Mouse (Mus musculus) midbrain, embryonic 14.5 days (tissue): ENCODE data around the gene Rnf123. TPM values are rescaled to one million over a fixed set of nuclear protein-coding genes. Genes with fewer than 3 reads are reported as not detected.

Source experiments
- ATAC-seq: fragments of 200-750 bp; cut with Nextera tagmentation; 2 replicates; pipeline ENCODE4 v1.8.0; 2017; ENCODE audit warnings: moderate number of reproducible peaks, moderate library complexity; ENCODE audit not compliant: low FRiP score, low TSS enrichment
- DNase-seq: peaks from one replicate; pipeline ENCODE4 v3.0.0-alpha.2; 2015
- H3K27ac ChIP-seq: fragments of 300-500 bp; sonication (generic); replicated peaks from 2 replicates; pipeline ENCODE4 v1.5.1; 2014; ENCODE audit warnings: mild to moderate bottlenecking, low read depth, low read length, moderate library complexity
- H3K27me3 ChIP-seq: fragments of 300-500 bp; sonication (generic); 2 replicates; pipeline ENCODE4 v1.6.1; 2014; ENCODE audit warnings: low read length, control low read depth, mixed read lengths; ENCODE audit not compliant: control insufficient read depth, insufficient read depth
- H3K36me3 ChIP-seq: fragments of 300-500 bp; sonication (generic); 2 replicates; pipeline ENCODE4 v1.6.1; 2014; ENCODE audit warnings: low read length, control low read depth; ENCODE audit not compliant: control insufficient read depth, insufficient read depth
- H3K4me1 ChIP-seq: fragments of 300-500 bp; sonication (generic); 2 replicates; pipeline ENCODE4 v1.6.1; 2014; ENCODE audit warnings: mild to moderate bottlenecking, antibody characterized with exemption, low read length, control low read depth; ENCODE audit not compliant: control insufficient read depth, insufficient read depth
- H3K4me2 ChIP-seq: fragments of 300-500 bp; sonication (generic); 2 replicates; pipeline ENCODE4 v1.6.1; 2014; ENCODE audit warnings: mild to moderate bottlenecking, low read length, moderate library complexity
- H3K4me3 ChIP-seq: fragments of 300-500 bp; sonication (generic); replicated peaks from 2 replicates; pipeline ENCODE4 v1.5.1; 2014; ENCODE audit warnings: low read depth, low read length
- H3K9ac ChIP-seq: fragments of 300-500 bp; sonication (generic); replicated peaks from 2 replicates; pipeline ENCODE4 v1.6.1; 2014; ENCODE audit warnings: mild to moderate bottlenecking, low read length, moderate library complexity
- H3K9me3 ChIP-seq: fragments of 300-500 bp; sonication (generic); 2 replicates; pipeline ENCODE4 v1.6.1; 2016; ENCODE audit warnings: low read length, control low read depth, mixed read lengths; ENCODE audit not compliant: control insufficient read depth
- WGBS: fragments of 180-500 bp; shearing (Covaris S2); extraction: QIAGEN DNeasy Blood & Tissue Kit; methylation state at CpG from one replicate; pipeline ENCODE4 v1.1.7; 2014; 5-methylcytosine and 5-hydroxymethylcytosine counted together
- polyA plus RNA-seq: library from polyadenylated mRNA; unstranded; fragments of >200 nt; fragmentation: Nextera tagmentation; extraction: Ambion mirVana; gene quantifications from 2 replicates; pipeline ENCODE4 v1.2.1, GENCODE M21; 2014

The Rnf123 gene
- polyA plus RNA-seq, 1 experiment from 2014 or later, result 54.8 TPM

DNA sequence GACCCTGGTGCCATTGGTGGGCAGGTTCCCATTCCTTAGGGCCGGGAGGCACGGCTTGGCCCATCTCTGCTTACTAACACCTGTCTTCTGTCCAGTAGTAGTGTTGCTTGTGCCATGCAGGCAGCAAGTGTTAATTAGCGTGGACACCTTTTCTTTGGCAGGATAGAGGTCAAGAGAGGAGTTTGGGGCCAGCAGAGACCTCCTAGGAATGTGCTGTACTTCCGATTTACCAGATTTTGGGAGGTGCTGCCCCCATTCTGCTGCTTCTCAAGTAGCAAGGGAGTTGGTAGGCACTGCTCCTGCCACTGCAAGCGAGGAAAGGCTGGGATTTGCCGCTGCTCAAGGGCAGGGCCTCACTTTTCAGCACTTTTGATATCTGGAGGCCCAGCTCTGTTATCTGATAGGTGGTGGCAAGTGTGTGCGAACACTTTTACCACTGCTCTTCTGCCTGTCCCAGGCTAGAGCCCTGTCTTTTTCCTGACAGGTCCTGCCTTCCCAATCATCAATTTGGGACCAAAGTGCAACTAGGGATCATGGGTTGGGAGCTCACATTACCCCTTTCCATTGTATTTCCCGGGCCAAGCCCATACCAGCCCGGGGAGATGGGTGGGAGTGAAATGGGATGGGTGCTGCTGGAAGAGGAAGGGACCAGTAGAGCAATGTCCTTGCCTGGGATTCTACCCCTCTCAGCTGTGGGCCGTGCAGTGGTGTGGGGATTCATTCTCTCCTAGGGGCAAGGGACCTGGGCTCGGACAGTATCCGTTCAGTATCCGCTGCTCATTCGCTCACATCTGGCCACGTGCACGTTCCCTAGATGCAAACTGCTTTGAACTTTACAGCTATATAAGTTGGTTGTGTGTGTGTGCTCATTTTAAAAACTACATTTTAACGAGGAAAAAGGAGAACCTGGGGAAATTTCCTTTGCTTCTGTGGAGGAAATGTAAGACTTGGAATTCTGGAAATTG lies 35.3 kb downstream of the Rnf123 start:
- Histone ChIP-seq H3K4me1 (0 out of 2 replicates have a peak, but pooled peaks cover 8% of the 10 kb centered on the region), H3K27me3 (no peaks in the 10 kb centered on the region), H3K36me3 (peaks cover 62% of the 10 kb centered on the region), H3K4me2 (peak overlapping the region; percentile 95), H3K4me3 (peak overlapping the region; percentile 62), H3K9me3 (no peaks in the 10 kb centered on the region), H3K9ac (peak overlapping the region; percentile 68; the same call in 1 of the 2 replicates), H3K27ac (peak overlapping the region; percentile 77)
- DNase-seq (no peak), ATAC-seq (no peak)
- 50% methylated on average over 17 of the region's 17 CpGs for WGBS

DNA sequence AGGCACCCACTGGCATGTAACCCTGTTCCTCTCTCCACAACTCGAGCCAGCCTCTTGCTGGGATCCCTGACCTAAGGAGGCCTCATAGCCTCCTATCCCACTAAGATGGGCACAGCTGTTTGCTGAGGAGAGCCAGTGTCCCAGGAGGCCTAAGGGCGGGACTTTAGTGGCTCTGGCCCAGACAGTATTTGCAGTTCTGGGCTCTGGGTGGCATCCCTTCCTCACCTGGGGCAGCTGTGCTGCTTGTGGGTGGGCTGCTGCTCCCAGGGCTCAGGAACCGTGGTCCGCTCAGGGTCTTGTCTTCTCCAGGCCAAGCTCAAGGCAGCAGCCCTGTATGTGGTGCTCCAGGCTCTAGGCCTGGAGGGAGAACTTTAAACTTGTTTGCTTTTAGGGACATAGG lies 36.6 kb downstream of the Rnf123 start:
- DNase-seq, result no peak

DNA sequence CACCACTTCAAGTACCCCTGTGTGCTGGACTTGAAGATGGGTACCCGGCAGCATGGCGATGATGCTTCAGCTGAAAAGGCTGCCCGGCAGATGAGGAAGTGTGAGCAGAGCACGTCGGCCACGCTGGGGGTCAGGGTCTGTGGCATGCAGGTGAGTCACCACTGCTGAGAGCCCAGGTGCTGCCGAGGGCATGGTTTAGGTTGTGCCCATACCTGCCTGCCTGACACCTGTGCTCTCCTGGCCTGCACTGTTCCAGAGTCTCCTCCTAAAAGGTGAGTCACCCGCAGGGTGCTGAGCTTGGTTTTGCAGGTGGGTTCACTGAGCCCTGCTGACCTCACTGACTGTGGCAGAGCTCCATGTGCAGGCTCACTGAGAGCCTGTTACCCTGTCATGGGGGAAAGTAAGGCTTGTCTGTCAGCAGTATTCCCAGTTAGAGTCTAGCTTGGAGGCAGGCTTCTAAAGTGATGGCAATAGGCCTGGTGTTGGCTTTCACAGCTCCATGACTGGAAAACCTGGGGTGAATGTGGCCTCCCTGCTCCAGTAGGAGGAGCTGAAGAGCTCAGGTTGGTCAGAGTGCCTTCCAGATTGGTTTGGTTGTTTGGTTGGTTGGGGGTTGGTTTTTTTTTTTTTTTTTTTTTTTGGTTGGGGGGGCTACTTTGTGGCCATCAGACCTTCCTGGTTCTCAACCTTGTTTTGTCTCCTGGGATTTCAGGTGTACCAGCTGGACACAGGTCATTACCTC lies 38.2 kb downstream of the Rnf123 start:
- H3K4me1 ChIP-seq, result 0 out of 2 replicates have a peak, but pooled peaks cover 8% of the 10 kb centered on the region
- ATAC-seq (no peak), DNase-seq (no peak)
- no peak overlapping the region for H3K27ac ChIP-seq
- no peaks in the 10 kb centered on the region for H3K27me3 ChIP-seq
- no peak overlapping the region for H3K9ac ChIP-seq
- H3K4me3 ChIP-seq, result no peak overlapping the region
- peaks cover 66% of the 10 kb centered on the region for H3K36me3 ChIP-seq
- no peaks in the 10 kb centered on the region for H3K9me3 ChIP-seq
- 97% methylated on average over 8 of the region's 8 CpGs for WGBS
- no peak overlapping the region for H3K4me2 ChIP-seq

More for the DNA sequence above, 36.6 kb downstream of the Rnf123 start:
- Histone ChIP-seq H3K4me3 (no peak overlapping the region), H3K9me3 (no peaks in the 10 kb centered on the region), H3K36me3 (peaks cover 66% of the 10 kb centered on the region), H3K4me2 (no peak overlapping the region), H3K4me1 (0 out of 2 replicates have a peak, but pooled peaks cover 8% of the 10 kb centered on the region), H3K9ac (no peak overlapping the region), H3K27me3 (no peaks in the 10 kb centered on the region), H3K27ac (no peak overlapping the region)
- no peak for ATAC-seq
- WGBS, result 87% methylated on average over 4 of the region's 4 CpGs

DNA sequence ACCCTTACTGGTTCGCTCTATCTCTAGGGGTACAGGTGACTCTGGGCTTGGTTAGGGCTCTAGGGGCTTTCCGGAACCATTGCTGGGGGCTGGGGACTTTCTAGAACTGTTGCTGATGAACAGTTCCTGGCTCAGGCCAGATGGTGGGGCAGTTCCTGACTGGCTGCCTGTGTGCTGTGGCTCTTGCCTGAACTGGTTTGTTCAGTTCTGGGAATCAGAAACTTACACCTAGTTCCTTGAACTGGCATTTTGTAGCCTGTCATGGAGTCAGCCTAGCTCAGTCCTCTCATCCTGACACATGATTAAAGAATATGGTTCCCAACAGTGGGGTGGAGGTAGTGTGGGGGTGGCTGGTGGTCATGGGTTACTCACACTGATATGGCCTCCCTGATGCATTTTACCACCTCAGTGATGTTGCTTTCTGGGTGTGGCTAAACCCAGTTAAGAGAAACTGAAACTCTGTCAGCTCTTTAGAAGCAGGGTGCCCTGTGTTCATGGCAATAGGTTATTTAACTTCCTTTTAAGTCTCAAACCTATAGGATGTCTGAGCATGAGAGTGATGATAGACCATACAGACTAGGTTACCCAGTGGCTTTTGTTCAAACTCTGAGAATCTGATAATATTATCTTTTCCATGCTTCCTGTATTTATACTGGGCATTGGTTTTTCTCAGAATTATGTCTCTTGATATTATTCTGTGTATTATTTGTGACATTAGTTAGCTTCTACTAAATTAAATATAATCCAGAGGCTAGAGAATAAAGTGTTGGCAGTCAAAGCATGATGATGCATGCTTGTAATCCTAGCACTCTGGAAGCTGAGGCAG lies 47.6 kb downstream of the Rnf123 start:
- WGBS, result 90% methylated on average over 2 of the region's 2 CpGs
- H3K27ac ChIP-seq, result no peak overlapping the region
- peaks cover 63% of the 10 kb centered on the region for H3K36me3 ChIP-seq
- no peak overlapping the region for H3K4me3 ChIP-seq
- DNase-seq (no peak), ATAC-seq (no peak)
- H3K4me2 ChIP-seq, result no peak overlapping the region
- no peaks in the 10 kb centered on the region for H3K27me3 ChIP-seq
- no peaks in the 10 kb centered on the region for H3K4me1 ChIP-seq
- H3K9me3 ChIP-seq, result no peaks in the 10 kb centered on the region
- H3K9ac ChIP-seq, result no peak overlapping the region

DNA sequence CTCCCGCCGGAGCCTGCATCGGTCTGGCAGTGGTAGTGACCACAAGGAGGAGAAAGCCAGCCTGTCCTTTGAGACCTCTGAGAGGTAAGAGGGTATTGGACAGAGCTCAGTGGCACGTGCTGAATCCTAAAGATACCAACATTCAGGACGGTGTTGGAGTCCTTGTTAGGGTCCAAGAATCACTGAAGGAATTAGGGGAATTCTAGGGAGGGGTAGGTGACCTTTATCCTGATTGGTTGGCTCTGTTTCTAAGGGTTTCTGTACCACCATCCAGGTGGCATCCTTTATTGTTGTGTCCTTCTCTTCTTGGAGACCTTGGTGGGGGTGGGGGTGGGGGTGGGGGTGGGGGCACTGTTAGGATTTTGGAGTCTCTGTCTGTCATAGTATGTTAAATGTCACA lies 51.0 kb downstream of the Rnf123 start:
- H3K9ac ChIP-seq, result no peak overlapping the region
- H3K4me1 ChIP-seq, result no peaks in the 10 kb centered on the region
- 94% methylated on average over 5 of the region's 5 CpGs for WGBS
- peaks cover 55% of the 10 kb centered on the region for H3K36me3 ChIP-seq
- H3K27me3 ChIP-seq, result no peaks in the 10 kb centered on the region
- no peak overlapping the region for H3K27ac ChIP-seq
- no peaks in the 10 kb centered on the region for H3K9me3 ChIP-seq
- no peak overlapping the region for H3K4me3 ChIP-seq
- DNase-seq (no peak), ATAC-seq (no peak)
- no peak overlapping the region for H3K4me2 ChIP-seq

DNA sequence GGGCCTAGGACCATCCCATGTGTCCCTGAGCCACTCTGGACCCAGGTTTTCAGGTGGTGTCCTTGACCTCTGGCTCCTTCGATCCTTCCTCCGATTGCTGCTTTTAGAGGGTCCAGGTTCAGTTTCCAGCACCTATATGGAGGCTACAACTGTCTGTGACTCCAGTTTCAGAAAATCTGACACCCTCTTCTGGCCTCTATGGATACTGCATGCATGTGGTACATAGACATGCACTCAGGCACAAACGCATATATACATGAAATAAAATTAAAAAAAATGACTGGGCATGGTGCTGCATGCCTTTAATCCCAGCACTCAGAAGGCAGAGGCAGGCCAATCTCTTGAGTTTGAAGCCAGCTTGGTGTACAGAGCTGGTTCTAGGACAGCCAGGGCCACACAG lies 55.3 kb downstream of the Rnf123 start:
- peaks cover 51% of the 10 kb centered on the region for H3K36me3 ChIP-seq
- no peak overlapping the region for H3K27ac ChIP-seq

DNA sequence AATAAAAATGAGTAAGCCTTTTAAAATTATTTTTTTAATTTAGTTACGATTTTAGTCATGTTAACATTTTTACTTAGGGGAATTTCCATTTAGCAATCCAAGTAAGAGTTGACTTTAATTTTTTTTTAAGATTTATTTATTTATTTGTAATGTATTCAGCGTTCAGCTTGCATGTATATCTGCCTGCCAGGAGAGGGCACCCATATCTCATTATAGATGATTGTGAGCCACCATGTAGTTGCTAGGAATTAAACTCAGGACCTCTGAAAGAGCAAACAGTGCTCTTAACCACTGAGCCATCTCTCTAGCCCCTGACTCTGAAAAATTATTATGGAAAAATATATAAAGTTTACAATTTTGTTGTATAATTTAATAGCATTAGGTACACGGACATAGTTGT lies 56.6 kb downstream of the Rnf123 start:
- no peaks in the 10 kb centered on the region for H3K4me1 ChIP-seq
- DNase-seq, result no peak
- no peaks in the 10 kb centered on the region for H3K27me3 ChIP-seq
- H3K27ac ChIP-seq, result no peak overlapping the region
- 91% methylated on average over 3 of the region's 3 CpGs for WGBS
- H3K36me3 ChIP-seq, result peaks cover 43% of the 10 kb centered on the region
- H3K9me3 ChIP-seq, result no peaks in the 10 kb centered on the region
- H3K4me2 ChIP-seq, result no peak overlapping the region
- ATAC-seq, result no peak
- no peak overlapping the region for H3K4me3 ChIP-seq
- no peak overlapping the region for H3K9ac ChIP-seq

More for the DNA sequence above, 55.3 kb downstream of the Rnf123 start:
- Histone ChIP-seq H3K4me3 (no peak overlapping the region), H3K9me3 (no peaks in the 10 kb centered on the region), H3K4me1 (no peaks in the 10 kb centered on the region), H3K4me2 (no peak overlapping the region), H3K27me3 (no peaks in the 10 kb centered on the region), H3K9ac (no peak overlapping the region)
- DNase-seq (no peak), ATAC-seq (no peak)
- WGBS, result 99% methylated on average over 3 of the region's 3 CpGs

DNA sequence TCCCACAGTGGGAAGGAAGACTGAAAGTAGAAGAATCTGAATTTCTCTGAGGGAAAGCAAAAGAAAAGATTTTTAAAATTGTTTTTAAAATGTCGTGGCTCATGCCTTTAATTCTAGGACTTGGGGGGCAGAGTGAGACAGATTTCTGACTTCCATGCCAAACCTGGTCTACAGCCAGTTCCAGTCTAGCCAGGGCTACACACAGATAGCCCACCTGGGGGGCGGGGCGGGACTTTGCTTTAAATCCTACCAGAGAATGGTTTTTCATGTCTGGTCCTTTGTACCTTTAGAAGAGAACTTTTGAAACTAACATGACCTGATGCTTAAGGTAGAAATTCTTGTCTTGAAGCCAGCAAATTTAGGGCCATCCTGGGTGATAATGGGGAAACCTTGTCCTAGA lies 59.9 kb downstream of the Rnf123 start:
- Histone ChIP-seq H3K9me3 (no peaks in the 10 kb centered on the region), H3K27me3 (no peaks in the 10 kb centered on the region), H3K4me1 (no peaks in the 10 kb centered on the region), H3K4me2 (no peak overlapping the region), H3K4me3 (no peak overlapping the region), H3K27ac (no peak overlapping the region), H3K9ac (no peak overlapping the region), H3K36me3 (peaks cover 38% of the 10 kb centered on the region)
- ATAC-seq (no peak), DNase-seq (no peak)
- 92% methylated on average over 3 of the region's 3 CpGs for WGBS
